13 mouse cellular contexts compared by ENCODE assay signal in genomic region chr2:27714131-27714530, GRCm38 (mm10). TPM values are rescaled to one million over a fixed set of nuclear protein-coding genes. Genes with fewer than 3 reads are reported as not detected.
DNase-seq lines count a peak whose midpoint lies in the region.
"Had no signal": no experiment of that assay in that cellular context is flagged by ENCODE, and none has a peak within 500 bp of the region (broad histone marks: within the 10 kb centered on the region; RNA-seq: fewer than 3 reads in every experiment).

No protein-coding gene starts in this region.

- no peaks in the 10 kb centered on the region for H3K9me3 ChIP-seq in limb, embryonic 10.5 days (replicated peaks)
- H3K9me3 ChIP-seq: embryonic facial prominence, embryonic 10.5 days; midbrain, embryonic 12.5 days; stomach, embryonic 15.5 days had no signal

- peak overlapping the region; percentile 21; the same call in 1 of the 2 replicates for H3K27ac ChIP-seq in limb, embryonic 10.5 days
- H3K27ac ChIP-seq: embryonic facial prominence, embryonic 10.5 days; hindbrain, postnatal 0 days; midbrain, embryonic 12.5 days; stomach, embryonic 15.5 days had no signal

- peaks cover 96% of the 10 kb centered on the region for H3K4me1 ChIP-seq in limb, embryonic 10.5 days

- no peak overlapping the region for H3K4me3 ChIP-seq in limb, embryonic 10.5 days
- H3K4me3 ChIP-seq: embryonic facial prominence, embryonic 10.5 days; midbrain, embryonic 12.5 days; stomach, embryonic 15.5 days had no signal

- no peaks in the 10 kb centered on the region for H3K27me3 ChIP-seq in limb, embryonic 10.5 days (ENCODE audit: low read depth, poor library complexity, severe bottlenecking)
- H3K27me3 ChIP-seq: stomach, embryonic 15.5 days had no signal

- WGBS in limb, embryonic 10.5 days = 90% methylated on average over 5 of the region's 5 CpGs

- H3K36me3 ChIP-seq in limb, embryonic 10.5 days = no peaks in the 10 kb centered on the region
- H3K36me3 ChIP-seq: midbrain, embryonic 12.5 days; stomach, embryonic 15.5 days had no signal

- peak; percentile 96 for DNase-seq in heart, adult 11 months
- DNase-seq in heart, postnatal 4 days = no peak
- DNase-seq in adipocyte (ENCODE audit: low spot score) = peak; percentile 81
- DNase-seq in limb, embryonic 10.5 days (ENCODE audit: low spot score) = no peak
- DNase-seq in lung, postnatal 36 days = peak; percentile 90
- DNase-seq in neural tube, embryonic 10.5 days (ENCODE audit: extremely low spot score, low spot score) = no peak
- DNase-seq in cerebellum, postnatal 14 days = no peak
- no peak for DNase-seq in cerebellum, adult 9-11 months
- DNase-seq: right cerebral cortex, postnatal 14 days had no signal

RNA-seq across cellular contexts. Expression of gene Rxra, which starts 37.9 kb away (rescaled TPM):
- 10 to 100 TPM; 39.0 to 43.2 TPM for total RNA-seq in heart, postnatal 4 days (2021)
- 8.7 and 10.9 TPM in 2 replicates for polyA plus RNA-seq in limb, embryonic 10.5 days (2016; fragmentation: Nextera tagmentation; extraction: Ambion mirVana)

Comparison
In these comparisons a context has a peak if more than half of its experiments do, and no peak if none do; other contexts are left out.
1. DNase-seq: peak in heart, adult 11 months (single experiment), adipocyte (single experiment) and lung, postnatal 36 days (single experiment); none in heart, postnatal 4 days (single experiment), limb, embryonic 10.5 days (single experiment), neural tube, embryonic 10.5 days (single experiment), cerebellum, postnatal 14 days (0 of 2) and cerebellum, adult 9-11 months (single experiment).